10 mouse cellular contexts compared by ENCODE assay signal in genomic region chr13:16678246-16679024, GRCm38 (mm10).
"Had no signal": no experiment of that assay in that cellular context is flagged by ENCODE, and none has a peak within 500 bp of the region (broad histone marks: within the 10 kb centered on the region; RNA-seq: fewer than 3 reads in every experiment).

No protein-coding gene starts in this region.

- ATAC-seq: liver, embryonic 12.5 days; midbrain, embryonic 13.5 days had no signal

- H3K4me1 ChIP-seq: kidney, embryonic 15.5 days; limb, embryonic 15.5 days; liver, embryonic 12.5 days; midbrain, embryonic 13.5 days had no signal

- H3K36me3 ChIP-seq: kidney, embryonic 15.5 days; limb, embryonic 15.5 days; liver, embryonic 12.5 days; midbrain, embryonic 13.5 days had no signal

- H3K4me3 ChIP-seq: kidney, embryonic 15.5 days; left cerebral cortex, adult 2 months; limb, embryonic 15.5 days; liver, embryonic 12.5 days; midbrain, embryonic 13.5 days had no signal

- H3K9me3 ChIP-seq: kidney, embryonic 15.5 days; limb, embryonic 15.5 days; liver, embryonic 12.5 days; midbrain, embryonic 13.5 days had no signal

- H3K9ac ChIP-seq: kidney, embryonic 15.5 days; limb, embryonic 15.5 days; liver, embryonic 12.5 days; lung, embryonic 14.5 days; midbrain, embryonic 13.5 days had no signal

- H3K4me2 ChIP-seq: kidney, embryonic 15.5 days; limb, embryonic 15.5 days; liver, embryonic 12.5 days; lung, embryonic 14.5 days; midbrain, embryonic 13.5 days had no signal

- DNase-seq: kidney, postnatal 14 days; lung, embryonic 14.5 days; lung, postnatal 14 days; thymus, postnatal 4 days had no signal

- H3K27me3 ChIP-seq: kidney, embryonic 15.5 days; limb, embryonic 15.5 days; liver, embryonic 12.5 days; midbrain, embryonic 13.5 days had no signal

- H3K27ac ChIP-seq: kidney, embryonic 15.5 days; left cerebral cortex, adult 2 months; limb, embryonic 15.5 days; liver, embryonic 12.5 days; midbrain, embryonic 13.5 days; stomach, postnatal 0 days had no signal
